Mouse (Mus musculus): Measurements from ENCODE around the gene Hells. TPM values are rescaled to one million over a fixed set of nuclear protein-coding genes. Genes with fewer than 3 reads are reported as not detected.

Hells gene
- polyA plus RNA-seq, 1 experiment from 2014 or later: 97.2 TPM

DNA sequence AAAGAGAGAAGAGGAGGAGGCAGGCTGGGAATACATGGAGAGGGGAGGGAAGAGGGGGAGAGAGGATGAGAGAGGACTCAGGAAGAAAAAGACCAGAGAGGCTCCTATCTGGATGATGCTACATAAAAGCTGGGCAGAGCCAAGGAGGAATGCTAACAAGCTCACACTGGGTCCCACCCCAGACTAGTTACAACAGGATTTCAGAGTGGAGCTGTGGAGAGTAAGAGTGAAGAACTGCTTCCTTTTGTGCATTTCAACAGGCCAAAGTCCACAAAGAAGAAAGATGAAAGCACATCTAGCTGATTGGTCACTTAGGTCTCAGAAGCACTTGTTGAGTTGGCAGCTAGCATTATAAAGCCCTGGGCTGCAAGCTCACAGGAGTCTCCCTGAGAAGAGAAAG lies 45.6 kb downstream of the Hells start:
- Histone ChIP-seq H3K27ac (replicated peaks; ENCODE audit: low read depth, low read length) (no peak overlapping the region), H3K4me1 (ENCODE audit: control insufficient read depth, insufficient read depth, low read length) (no peaks in the 10 kb centered on the region), H3K9ac (replicated peaks; ENCODE audit: low read length) (no peak overlapping the region), H3K9me3 (replicated peaks; ENCODE audit: control insufficient read depth, low read length) (no peaks in the 10 kb centered on the region), H3K4me3 (ENCODE audit: low read depth, low read length) (no peak overlapping the region), H3K4me2 (ENCODE audit: low read depth, low read length) (no peak overlapping the region), H3K36me3 (replicated peaks; ENCODE audit: control insufficient read depth, insufficient read depth, low read depth, low read length) (no peaks in the 10 kb centered on the region; the same call in 1 of the 2 replicates), H3K27me3 (ENCODE audit: control insufficient read depth, insufficient read depth, low read length) (no peaks in the 10 kb centered on the region)
- ATAC-seq (replicated peaks; ENCODE audit: insufficient number of reproducible peaks, low FRiP score, low TSS enrichment, low read depth): no peak
- DNase-seq (ENCODE audit: low spot score): no peak

DNA sequence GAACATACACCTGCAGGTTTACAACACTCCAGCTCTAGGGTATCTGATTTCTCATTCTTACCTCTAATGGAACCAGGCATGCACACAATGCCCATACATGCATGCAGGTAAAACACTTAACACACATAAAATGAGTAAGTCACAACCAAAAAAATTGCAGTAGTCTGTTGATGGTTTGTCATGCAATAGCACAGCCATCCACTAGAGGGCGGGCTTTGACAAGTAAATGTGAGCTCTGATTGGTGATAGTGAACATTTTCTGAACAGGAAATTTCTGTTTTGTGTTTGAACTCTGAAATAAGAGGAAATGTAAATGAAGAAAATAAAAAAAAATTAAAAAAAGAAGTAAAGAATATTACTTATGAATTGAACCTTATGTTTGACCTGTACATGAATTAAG lies 51.3 kb downstream of the Hells start:
- no peaks in the 10 kb centered on the region for H3K27me3 ChIP-seq (ENCODE audit: control insufficient read depth, insufficient read depth, low read length)
- no peak overlapping the region for H3K9ac ChIP-seq (replicated peaks; ENCODE audit: low read length)
- DNase-seq (ENCODE audit: low spot score) (peak; percentile 80), ATAC-seq (replicated peaks; ENCODE audit: insufficient number of reproducible peaks, low FRiP score, low TSS enrichment, low read depth) (no peak)
- H3K4me3 ChIP-seq (ENCODE audit: low read depth, low read length): no peak overlapping the region
- no peaks in the 10 kb centered on the region for H3K36me3 ChIP-seq (replicated peaks; ENCODE audit: control insufficient read depth, insufficient read depth, low read depth, low read length)
- no peaks in the 10 kb centered on the region for H3K4me1 ChIP-seq (ENCODE audit: control insufficient read depth, insufficient read depth, low read length)
- H3K27ac ChIP-seq (replicated peaks; ENCODE audit: low read depth, low read length): no peak overlapping the region
- WGBS: 0% methylated on average over 1 of the region's 1 CpGs
- no peaks in the 10 kb centered on the region for H3K9me3 ChIP-seq (replicated peaks; ENCODE audit: control insufficient read depth, low read length)
- no peak overlapping the region for H3K4me2 ChIP-seq (ENCODE audit: low read depth, low read length)

DNA sequence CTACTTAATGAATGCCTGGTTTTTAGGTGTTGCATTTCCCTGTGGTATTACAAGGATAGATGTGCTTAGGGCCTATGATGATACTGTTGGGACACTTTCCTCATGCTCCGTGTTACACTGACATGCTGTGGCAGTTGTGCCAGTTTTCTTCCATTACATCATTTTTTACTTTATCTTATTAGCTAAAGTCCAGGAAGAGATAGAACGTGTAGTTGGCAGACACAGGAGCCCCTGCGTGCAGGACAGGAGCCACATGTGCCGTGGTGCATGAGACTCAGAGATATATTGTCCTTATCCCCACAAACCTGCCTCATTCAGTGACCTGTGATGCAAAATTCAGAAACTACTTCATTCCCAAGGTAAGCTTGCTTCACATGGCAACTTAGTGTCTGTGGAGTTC lies 67.5 kb downstream of the Hells start:
- ATAC-seq (replicated peaks; ENCODE audit: insufficient number of reproducible peaks, low FRiP score, low TSS enrichment, low read depth): no peak
- no peak overlapping the region for H3K9ac ChIP-seq (replicated peaks; ENCODE audit: low read length)
- H3K4me1 ChIP-seq (ENCODE audit: control insufficient read depth, insufficient read depth, low read length): no peaks in the 10 kb centered on the region
- no peak overlapping the region for H3K4me2 ChIP-seq (ENCODE audit: low read depth, low read length)
- no peak overlapping the region for H3K4me3 ChIP-seq (ENCODE audit: low read depth, low read length)
- H3K27ac ChIP-seq (replicated peaks; ENCODE audit: low read depth, low read length): no peak overlapping the region
- no peaks in the 10 kb centered on the region for H3K27me3 ChIP-seq (ENCODE audit: control insufficient read depth, insufficient read depth, low read length)
- WGBS: 84% methylated on average over 4 of the region's 4 CpGs
- no peaks in the 10 kb centered on the region for H3K36me3 ChIP-seq (replicated peaks; ENCODE audit: control insufficient read depth, insufficient read depth, low read depth, low read length)
- no peaks in the 10 kb centered on the region for H3K9me3 ChIP-seq (replicated peaks; ENCODE audit: control insufficient read depth, low read length)
- no peak for DNase-seq (ENCODE audit: low spot score)

DNA sequence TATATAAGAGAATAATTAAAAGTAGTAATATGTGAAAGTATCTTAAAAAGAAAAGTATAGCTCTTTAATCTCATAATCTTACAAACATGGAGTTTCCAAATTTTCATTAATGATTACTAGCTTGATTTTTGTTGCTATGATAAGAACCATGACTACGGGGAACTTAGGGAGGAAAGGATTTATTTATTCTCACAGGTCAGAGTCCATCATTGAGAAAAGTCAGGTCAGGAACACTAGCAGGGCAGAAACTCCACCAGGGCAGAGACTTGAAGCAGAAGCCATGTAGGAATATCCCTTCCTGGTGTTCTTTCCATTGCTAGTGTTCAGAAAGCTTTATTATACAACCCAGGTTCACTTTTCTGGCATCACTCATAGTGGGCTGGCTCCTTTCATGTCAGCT lies 68.0 kb downstream of the Hells start:
- no peaks in the 10 kb centered on the region for H3K4me1 ChIP-seq (ENCODE audit: control insufficient read depth, insufficient read depth, low read length)
- WGBS: 84% methylated on average over 1 of the region's 1 CpGs
- no peaks in the 10 kb centered on the region for H3K9me3 ChIP-seq (replicated peaks; ENCODE audit: control insufficient read depth, low read length)
- H3K9ac ChIP-seq (replicated peaks; ENCODE audit: low read length): no peak overlapping the region
- DNase-seq (ENCODE audit: low spot score) (no peak), ATAC-seq (replicated peaks; ENCODE audit: insufficient number of reproducible peaks, low FRiP score, low TSS enrichment, low read depth) (no peak)
- no peak overlapping the region for H3K4me3 ChIP-seq (ENCODE audit: low read depth, low read length)
- no peaks in the 10 kb centered on the region for H3K36me3 ChIP-seq (replicated peaks; ENCODE audit: control insufficient read depth, insufficient read depth, low read depth, low read length)
- no peak overlapping the region for H3K4me2 ChIP-seq (ENCODE audit: low read depth, low read length)
- no peak overlapping the region for H3K27ac ChIP-seq (replicated peaks; ENCODE audit: low read depth, low read length)
- H3K27me3 ChIP-seq (ENCODE audit: control insufficient read depth, insufficient read depth, low read length): no peaks in the 10 kb centered on the region

DNA sequence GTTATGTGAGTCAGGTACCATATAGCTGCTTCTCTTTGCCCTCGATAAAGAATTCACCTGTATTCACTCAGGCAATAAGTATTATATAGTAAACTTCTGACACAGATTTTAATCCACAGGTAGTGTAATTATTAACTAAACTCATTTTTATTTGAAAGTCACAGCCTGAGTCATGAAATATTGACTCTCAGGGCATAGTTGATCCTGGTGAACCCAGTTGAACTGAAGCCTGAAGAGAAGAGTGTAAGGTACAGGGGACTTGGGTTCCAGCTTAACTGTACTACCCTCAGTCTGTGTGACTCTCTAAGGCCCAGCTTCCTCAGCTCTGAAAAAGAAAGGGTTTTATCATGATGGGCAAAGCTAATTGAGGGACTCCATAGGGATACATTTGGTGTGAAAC lies 74.4 kb downstream of the Hells start:
- ATAC-seq (replicated peaks; ENCODE audit: insufficient number of reproducible peaks, low FRiP score, low TSS enrichment, low read depth): no peak
- Histone ChIP-seq H3K36me3 (replicated peaks; ENCODE audit: control insufficient read depth, insufficient read depth, low read depth, low read length) (no peaks in the 10 kb centered on the region), H3K9me3 (replicated peaks; ENCODE audit: control insufficient read depth, low read length) (no peaks in the 10 kb centered on the region), H3K4me1 (ENCODE audit: control insufficient read depth, insufficient read depth, low read length) (no peaks in the 10 kb centered on the region), H3K27me3 (ENCODE audit: control insufficient read depth, insufficient read depth, low read length) (no peaks in the 10 kb centered on the region), H3K4me2 (ENCODE audit: low read depth, low read length) (no peak overlapping the region), H3K4me3 (ENCODE audit: low read depth, low read length) (no peak overlapping the region), H3K9ac (replicated peaks; ENCODE audit: low read length) (no peak overlapping the region), H3K27ac (replicated peaks; ENCODE audit: low read depth, low read length) (no peak overlapping the region)
- 97% methylated on average over 1 of the region's 1 CpGs for WGBS
- no peak for DNase-seq (ENCODE audit: low spot score)

DNA sequence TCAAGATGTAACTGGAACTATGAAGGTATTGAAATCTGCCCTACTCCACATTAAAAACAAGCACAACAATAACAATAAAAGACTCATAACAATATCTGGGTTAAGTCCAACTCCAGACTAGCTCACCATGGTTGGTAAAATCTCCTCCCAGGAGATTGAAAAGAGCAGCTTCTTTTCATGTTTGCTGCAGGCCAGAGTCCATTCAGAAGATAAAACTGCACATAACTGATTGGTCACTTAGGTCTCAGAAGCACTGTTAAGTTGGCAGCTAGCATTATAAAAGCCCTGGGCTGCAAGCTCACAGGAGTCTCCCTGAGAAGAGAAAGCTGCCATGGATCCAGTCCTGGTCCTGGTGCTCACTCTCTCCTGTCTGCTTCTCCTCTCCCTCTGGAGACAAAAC lies 76.0 kb downstream of the Hells start, which contains the start of gene Cyp2c55:
Cyp2c55 (plus strand) TSS at position 305 of the 400 bp plus-strand sequence.
- Histone ChIP-seq H3K27ac (replicated peaks; ENCODE audit: low read depth, low read length) (no peak within 1 kb of the TSS), H3K4me2 (ENCODE audit: low read depth, low read length) (no peak within 1 kb of the TSS), H3K4me1 (ENCODE audit: control insufficient read depth, insufficient read depth, low read length) (no peaks in the 10 kb centered on the region), H3K27me3 (ENCODE audit: control insufficient read depth, insufficient read depth, low read length) (no peaks in the 10 kb centered on the region), H3K9ac (replicated peaks; ENCODE audit: low read length) (no peak within 1 kb of the TSS), H3K36me3 (replicated peaks; ENCODE audit: control insufficient read depth, insufficient read depth, low read depth, low read length) (no peaks in the 10 kb centered on the region), H3K9me3 (replicated peaks; ENCODE audit: control insufficient read depth, low read length) (no peaks in the 10 kb centered on the region), H3K4me3 (ENCODE audit: low read depth, low read length) (no peak within 1 kb of the TSS)
- DNase-seq (ENCODE audit: low spot score): no peak
- ATAC-seq (replicated peaks; ENCODE audit: insufficient number of reproducible peaks, low FRiP score, low TSS enrichment, low read depth): no peak

Small RNA genes within 50 kb of the gene (microRNA-seq; reads per million reads assigned to microRNA genes)
- gene Gm23800 (ENCODE audit: borderline number of aligned reads): not detected

Other genes starting within 250 kb of the Hells start
- gene Noc3l, start 111.7 kb upstream of the Hells start, polyA plus RNA-seq (2014; fragmentation: Nextera tagmentation; extraction: Ambion mirVana): 11.9 and 14.0 TPM in 2 replicates
- gene Tbc1d12, start 94.3 kb upstream of the Hells start, polyA plus RNA-seq (2014; fragmentation: Nextera tagmentation; extraction: Ambion mirVana): 2.4 and 3.3 TPM in 2 replicates
- not detected in 2 replicates for gene Cyp2c55, start 76.1 kb downstream of the Hells start, polyA plus RNA-seq (2014; fragmentation: Nextera tagmentation; extraction: Ambion mirVana)
- gene Cyp2c65, start 130.1 kb downstream of the Hells start, polyA plus RNA-seq (2014; fragmentation: Nextera tagmentation; extraction: Ambion mirVana): not detected in 2 replicates
- gene Cyp2c66, start 183.0 kb downstream of the Hells start, polyA plus RNA-seq (2014; fragmentation: Nextera tagmentation; extraction: Ambion mirVana): not detected in 2 replicates

Measured in embryonic facial prominence, embryonic 11.5 days (tissue).